ENCODE assay signal across 20 mouse cellular contexts in genomic region chr19:6144842-6145241, GRCm38 (mm10). TPM values are rescaled to one million over a fixed set of nuclear protein-coding genes. Genes with fewer than 3 reads are reported as not detected.
"Had no signal": no experiment of that assay in that cellular context is flagged by ENCODE, and none has a peak within 500 bp of the region (broad histone marks: within the 10 kb centered on the region; RNA-seq: fewer than 3 reads in every experiment).

No protein-coding gene starts in this region.

- ATAC-seq: lung, postnatal 0 days; midbrain, embryonic 15.5 days had no signal

- H3K4me2 ChIP-seq: kidney, embryonic 15.5 days; liver, embryonic 13.5 days; lung, embryonic 14.5 days; midbrain, embryonic 12.5 days; midbrain, embryonic 15.5 days; neural tube, embryonic 12.5 days; neural tube, embryonic 15.5 days had no signal

- H3K9me3 ChIP-seq: liver, embryonic 13.5 days; midbrain, embryonic 12.5 days; midbrain, embryonic 15.5 days; neural tube, embryonic 12.5 days; neural tube, embryonic 15.5 days had no signal

- H3K36me3 ChIP-seq: kidney, embryonic 15.5 days; liver, embryonic 13.5 days; midbrain, embryonic 12.5 days; midbrain, embryonic 15.5 days; neural tube, embryonic 12.5 days; neural tube, embryonic 15.5 days had no signal

- H3K4me3 ChIP-seq: kidney, embryonic 15.5 days; left cerebral cortex, adult 2 months; liver, embryonic 13.5 days; midbrain, embryonic 12.5 days; midbrain, embryonic 15.5 days; neural tube, embryonic 12.5 days; neural tube, embryonic 15.5 days had no signal

- H3K27me3 ChIP-seq: kidney, embryonic 15.5 days; midbrain, embryonic 15.5 days; neural tube, embryonic 12.5 days; neural tube, embryonic 15.5 days had no signal

- H3K27ac ChIP-seq: kidney, embryonic 15.5 days; left cerebral cortex, adult 2 months; liver, embryonic 13.5 days; macrophage; midbrain, embryonic 12.5 days; midbrain, embryonic 15.5 days; neural tube, embryonic 12.5 days; neural tube, embryonic 15.5 days had no signal

- H3K9ac ChIP-seq: kidney, embryonic 15.5 days; liver, embryonic 13.5 days; lung, embryonic 14.5 days; midbrain, embryonic 12.5 days; midbrain, embryonic 15.5 days; neural tube, embryonic 12.5 days; neural tube, embryonic 15.5 days had no signal

- DNase-seq: kidney, adult 8-10 months; kidney, postnatal 14 days; kidney, postnatal 4 days; layer of hippocampus, postnatal 36 days; liver, embryonic 13.5 days; lung, embryonic 14.5 days; right cerebral cortex, adult 18-20 months; right cerebral cortex, postnatal 14 days; right cerebral cortex, postnatal 4 days; thymus, postnatal 36 days had no signal

RNA-seq across cellular contexts. Expression of gene Batf2, which starts 4.1 kb away (rescaled TPM):
- polyA plus RNA-seq: limb, embryonic 11.5 days; midbrain, embryonic 12.5 days; midbrain, embryonic 15.5 days; neural tube, embryonic 12.5 days; neural tube, embryonic 15.5 days had no signal

RNA-seq across cellular contexts. Expression of gene Naaladl1, which starts 39.3 kb away (rescaled TPM):
- total RNA-seq: left cerebral cortex, adult 2 months; liver, adult 2 months had no signal
- polyA plus RNA-seq: liver, adult 2 months; lung, postnatal 0 days; macrophage had no signal
